Mouse (Mus musculus) limb, embryonic 10.5 days (tissue): ENCODE measurements around the gene Rab11fip4. TPM values are rescaled to one million over a fixed set of nuclear protein-coding genes. Genes with fewer than 3 reads are reported as not detected.

Experiments
- DNase-seq: peaks from one replicate; pipeline ENCODE4 v3.0.0-alpha.2; 2017; ENCODE audit warnings: low spot score
- H3K27ac ChIP-seq: fragments of 300-500 bp; sonication (generic); 2 replicates; pipeline ENCODE4 v1.5.1; 2016; ENCODE audit warnings: mild to moderate bottlenecking
- H3K27me3 ChIP-seq: fragments of 300-500 bp; sonication (generic); 2 replicates; pipeline ENCODE4 v1.6.1; 2016; ENCODE audit warnings: low read depth, mild to moderate bottlenecking; ENCODE audit not compliant: poor library complexity, severe bottlenecking
- H3K36me3 ChIP-seq: fragments of 300-500 bp; sonication (generic); 2 replicates; pipeline ENCODE4 v1.6.1; 2016; ENCODE audit warnings: mild to moderate bottlenecking, moderate library complexity
- H3K4me1 ChIP-seq: fragments of 300-500 bp; sonication (generic); 2 replicates; pipeline ENCODE4 v1.6.1; 2016
- H3K4me3 ChIP-seq: fragments of 300-500 bp; sonication (generic); 2 replicates; pipeline ENCODE4 v1.5.1; 2016; ENCODE audit warnings: mild to moderate bottlenecking, moderate library complexity
- H3K9me3 ChIP-seq: fragments of 300-500 bp; sonication (generic); replicated peaks from 2 replicates; pipeline ENCODE4 v1.6.1; 2016; ENCODE audit warnings: mild to moderate bottlenecking
- WGBS: fragments of 180-500 bp; shearing (Covaris S2); methylation state at CpG from one replicate; pipeline ENCODE4 v1.1.7; 2016; 5-methylcytosine and 5-hydroxymethylcytosine counted together
- polyA plus RNA-seq: library from polyadenylated mRNA; unstranded; fragments of >200 nt; fragmentation: Nextera tagmentation; extraction: Ambion mirVana; gene quantifications from 2 replicates; pipeline ENCODE4 v1.2.1, GENCODE M21; 2016

Rab11fip4 gene
- polyA plus RNA-seq, 1 experiment from 2014 or later, result 13.4 TPM

DNA sequence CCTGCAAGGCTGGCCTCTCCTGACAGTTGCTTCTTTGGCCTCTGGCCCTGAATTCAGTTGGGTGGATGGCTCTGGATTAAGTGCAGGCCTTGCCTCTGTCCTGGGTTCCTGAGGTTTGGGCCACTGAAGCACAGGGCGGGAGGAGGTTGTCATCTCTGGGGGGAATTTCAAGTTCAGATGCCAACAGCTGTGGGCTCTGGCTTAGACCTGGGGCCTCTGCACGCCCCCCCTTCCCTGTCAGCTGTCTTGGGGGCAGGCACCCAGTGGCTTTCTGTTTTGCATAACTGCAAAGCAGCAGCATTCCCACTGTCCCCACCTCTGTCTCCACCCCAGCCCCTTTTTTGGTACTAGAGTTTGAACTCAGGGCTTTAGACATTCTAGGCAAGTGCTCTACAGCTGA, 139.4 kb downstream of the Rab11fip4 start:
- Histone ChIP-seq H3K36me3 (no peaks in the 10 kb centered on the region), H3K4me1 (no peaks in the 10 kb centered on the region), H3K4me3 (no peak overlapping the region), H3K27ac (no peak overlapping the region), H3K9me3 (no peaks in the 10 kb centered on the region), H3K27me3 (no peaks in the 10 kb centered on the region)
- 81% methylated on average over 2 of the region's 2 CpGs for WGBS
- no peak for DNase-seq

DNA sequence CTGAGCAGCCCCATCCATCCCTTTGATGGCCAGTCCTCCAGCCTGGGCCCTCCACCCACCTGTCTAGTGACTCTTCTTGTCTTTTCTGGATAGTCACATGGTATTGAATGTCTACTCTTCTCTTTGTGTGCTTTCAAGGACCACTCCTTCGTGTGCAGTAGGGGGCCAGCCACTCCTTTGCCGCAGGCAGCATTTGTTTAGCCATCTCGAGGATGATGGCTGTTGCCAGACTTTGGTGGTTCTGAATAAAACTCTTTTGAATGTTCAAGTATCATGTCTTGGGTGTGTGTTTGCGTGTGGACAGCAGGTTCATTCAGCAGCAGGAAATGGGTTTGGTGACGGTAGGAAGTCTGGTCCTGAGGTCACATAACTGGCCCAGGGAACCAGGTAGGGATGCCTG, 140.5 kb downstream of the Rab11fip4 start:
- no peak overlapping the region for H3K4me3 ChIP-seq
- no peak overlapping the region for H3K27ac ChIP-seq
- DNase-seq, result no peak
- H3K9me3 ChIP-seq, result no peaks in the 10 kb centered on the region
- no peaks in the 10 kb centered on the region for H3K36me3 ChIP-seq
- WGBS, result 97% methylated on average over 5 of the region's 5 CpGs
- no peaks in the 10 kb centered on the region for H3K27me3 ChIP-seq
- H3K4me1 ChIP-seq, result no peaks in the 10 kb centered on the region

DNA sequence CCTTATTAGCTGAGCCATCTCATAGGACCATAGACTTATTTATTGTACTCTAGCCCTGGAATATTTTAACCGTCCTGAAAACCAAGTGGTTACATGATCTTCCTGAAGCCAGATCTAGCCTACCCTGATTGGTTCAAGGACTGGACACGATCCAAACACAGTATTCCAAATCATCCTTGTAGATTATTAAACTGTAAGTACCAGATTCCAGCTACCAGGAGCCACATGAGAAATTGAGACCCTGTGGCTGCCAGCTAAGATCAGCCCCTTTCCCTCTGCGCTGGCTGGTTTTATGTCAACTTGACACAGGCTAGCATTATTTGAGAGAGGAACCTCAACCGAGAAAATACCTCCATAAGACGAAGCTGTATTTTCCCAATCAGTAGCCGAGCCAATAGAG, 142.0 kb downstream of the Rab11fip4 start:
- Histone ChIP-seq H3K27ac (no peak overlapping the region), H3K9me3 (no peaks in the 10 kb centered on the region), H3K4me3 (no peak overlapping the region), H3K36me3 (no peaks in the 10 kb centered on the region), H3K4me1 (peaks cover 12% of the 10 kb centered on the region), H3K27me3 (no peaks in the 10 kb centered on the region)
- WGBS, result 91% methylated on average over 6 of the region's 6 CpGs
- DNase-seq, result no peak

- Histone ChIP-seq H3K4me1 (peaks cover 31% of the 10 kb centered on the region), H3K36me3 (no peaks in the 10 kb centered on the region), H3K27me3 (no peaks in the 10 kb centered on the region), H3K4me3 (no peak overlapping the region), H3K9me3 (no peaks in the 10 kb centered on the region), H3K27ac (no peak overlapping the region)
- WGBS, result 87% methylated on average over 15 of the region's 15 CpGs
- DNase-seq, result no peak
These were observed 145.4 kb downstream of the Rab11fip4 start for GRCm38 (mm10) chr11:79736232-79737006.

- WGBS, result 59% methylated on average over 12 of the region's 12 CpGs
- H3K27me3 ChIP-seq, result no peaks in the 10 kb centered on the region
- H3K9me3 ChIP-seq, result no peaks in the 10 kb centered on the region
- no peak overlapping the region for H3K4me3 ChIP-seq
- H3K36me3 ChIP-seq, result no peaks in the 10 kb centered on the region
- peak overlapping the region; percentile 36 for H3K27ac ChIP-seq
- DNase-seq, result no peak
- peaks cover 31% of the 10 kb centered on the region for H3K4me1 ChIP-seq
These were observed 146.2 kb downstream of the Rab11fip4 start for GRCm38 (mm10) chr11:79737126-79737697.

GRCm38 (mm10) chr11:79737865-79738502, 147.0 kb downstream of the Rab11fip4 start:
- no peaks in the 10 kb centered on the region for H3K27me3 ChIP-seq
- H3K36me3 ChIP-seq, result no peaks in the 10 kb centered on the region
- H3K9me3 ChIP-seq, result no peaks in the 10 kb centered on the region
- DNase-seq, result no peak
- peaks cover 31% of the 10 kb centered on the region for H3K4me1 ChIP-seq
- WGBS, result 96% methylated on average over 6 of the region's 6 CpGs
- H3K4me3 ChIP-seq, result no peak overlapping the region
- H3K27ac ChIP-seq, result peak overlapping the region; percentile 36; the same call in 1 of the 2 replicates

- Histone ChIP-seq H3K27me3 (no peaks in the 10 kb centered on the region), H3K4me3 (no peak overlapping the region), H3K9me3 (no peaks in the 10 kb centered on the region), H3K4me1 (peaks cover 31% of the 10 kb centered on the region), H3K27ac (peak overlapping the region; percentile 70), H3K36me3 (no peaks in the 10 kb centered on the region)
- no peak for DNase-seq
- whole genome bisulfite sequencing, result 80% methylated on average over 19 of the region's 19 CpGs
These were observed 147.9 kb downstream of the Rab11fip4 start for GRCm38 (mm10) chr11:79738725-79739558.

GRCm38 (mm10) chr11:79740740-79741512, 149.9 kb downstream of the Rab11fip4 start:
- WGBS, result 83% methylated on average over 10 of the region's 10 CpGs
- H3K4me1 ChIP-seq, result peaks cover 31% of the 10 kb centered on the region
- DNase-seq, result no peak
- peaks cover 2% of the 10 kb centered on the region; the same call in 1 of the 2 replicates for H3K9me3 ChIP-seq
- H3K27me3 ChIP-seq, result no peaks in the 10 kb centered on the region
- no peaks in the 10 kb centered on the region for H3K36me3 ChIP-seq
- H3K4me3 ChIP-seq, result no peak overlapping the region
- 0 out of 2 replicates have a peak overlapping the region, but pooled peaks have one; percentile 47 for H3K27ac ChIP-seq

- Histone ChIP-seq H3K27ac (no peak overlapping the region), H3K9me3 (peaks cover 4% of the 10 kb centered on the region; the same call in 1 of the 2 replicates), H3K36me3 (no peaks in the 10 kb centered on the region), H3K27me3 (no peaks in the 10 kb centered on the region), H3K4me3 (no peak overlapping the region), H3K4me1 (no peaks in the 10 kb centered on the region)
- 93% methylated on average over 11 of the region's 11 CpGs for WGBS
- DNase-seq, result no peak
These were observed 155.6 kb downstream of the Rab11fip4 start for GRCm38 (mm10) chr11:79746552-79747102.
